Mouse (Mus musculus) stomach, postnatal 0 days (tissue): ENCODE measurements around the gene Gm43517. TPM values are rescaled to one million over a fixed set of nuclear protein-coding genes. Genes with fewer than 3 reads are reported as not detected.

Experiments
- ATAC-seq: fragments of 200-750 bp; cut with Nextera tagmentation; 2 replicates; pipeline ENCODE4 v1.8.0; 2017; ENCODE audit not compliant: low FRiP score, low TSS enrichment
- DNase-seq: peaks from one replicate; pipeline ENCODE4 v3.0.0-alpha.2; 2016; ENCODE audit warnings: low spot score
- H3K27ac ChIP-seq: fragments of 300-500 bp; sonication (generic); replicated peaks from 2 replicates; pipeline ENCODE4 v1.5.1; 2014; ENCODE audit warnings: mild to moderate bottlenecking, control low read depth
- H3K27me3 ChIP-seq: fragments of 300-500 bp; sonication (generic); 2 replicates; pipeline ENCODE4 v1.6.1; 2014; ENCODE audit warnings: low read length; ENCODE audit not compliant: control insufficient read depth, insufficient read depth
- H3K36me3 ChIP-seq: fragments of 300-500 bp; sonication (generic); 2 replicates; pipeline ENCODE4 v1.6.1; 2014; ENCODE audit warnings: low read length, mixed read lengths; ENCODE audit not compliant: control insufficient read depth, insufficient read depth
- H3K4me1 ChIP-seq: fragments of 300-500 bp; sonication (generic); replicated peaks from 2 replicates; pipeline ENCODE4 v1.6.1; 2014; ENCODE audit warnings: antibody characterized with exemption; ENCODE audit not compliant: control insufficient read depth, insufficient read depth
- H3K4me2 ChIP-seq: fragments of 300-500 bp; sonication (generic); replicated peaks from 2 replicates; pipeline ENCODE4 v1.6.1; 2014; ENCODE audit warnings: low read depth, mild to moderate bottlenecking, control low read depth, moderate library complexity
- H3K4me3 ChIP-seq: fragments of 300-500 bp; sonication (generic); 2 replicates; pipeline ENCODE4 v1.5.1; 2014; ENCODE audit warnings: low read depth, low read length, control low read depth
- H3K9ac ChIP-seq: fragments of 300-500 bp; sonication (generic); 2 replicates; pipeline ENCODE4 v1.6.1; 2014; ENCODE audit warnings: mild to moderate bottlenecking, low read length, control low read depth, mixed read lengths
- H3K9me3 ChIP-seq: fragments of 300-500 bp; sonication (generic); 2 replicates; pipeline ENCODE4 v1.6.1; 2016; ENCODE audit warnings: low read length; ENCODE audit not compliant: control insufficient read depth
- CTCF ChIP-seq: IDR thresholded peaks from 2 replicates; pipeline ENCODE4 v1.5.1; 2016; ENCODE audit warnings: antibody characterized with exemption, low read depth, mild to moderate bottlenecking, moderate library complexity
- EP300 ChIP-seq: optimal IDR thresholded peaks from 2 replicates; pipeline ENCODE3; 2016; ENCODE audit warnings: antibody characterized with exemption
- WGBS: fragments of 180-500 bp; shearing (Covaris S2); extraction: QIAGEN DNeasy Blood & Tissue Kit; methylation state at CpG from one replicate; pipeline ENCODE4 v1.1.7; 2014; 5-methylcytosine and 5-hydroxymethylcytosine counted together
- polyA plus RNA-seq: library from polyadenylated mRNA; unstranded; fragments of >200 nt; fragmentation: Nextera tagmentation; extraction: Ambion mirVana; gene quantifications from 2 replicates; pipeline ENCODE4 v1.2.1, GENCODE M21; 2015

Gm43517 gene
- polyA plus RNA-seq, 1 experiment from 2014 or later: not detected

DNA sequence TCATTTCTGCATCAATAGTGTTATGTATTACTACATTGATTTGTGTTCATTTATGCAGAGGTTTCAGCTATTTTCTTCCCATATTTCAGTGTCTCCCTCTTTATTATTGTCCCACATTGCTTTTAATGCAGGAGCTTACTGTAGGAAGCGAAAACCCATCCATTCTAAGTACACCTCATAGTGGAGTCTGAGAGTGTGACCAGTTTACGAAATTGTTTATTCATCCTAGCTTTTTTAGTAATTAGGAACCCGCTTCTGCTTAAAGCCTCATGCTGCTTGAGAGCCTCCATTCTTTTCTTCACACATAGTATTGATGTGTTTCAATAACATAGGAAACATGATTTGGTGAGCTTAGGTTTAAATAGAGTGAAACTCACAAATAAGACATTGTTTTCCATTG lies 8.7 kb downstream of the Gm43517 start:
- TF ChIP-seq CTCF (no peak), EP300 (no peak)
- DNase-seq (no peak), ATAC-seq (no peak)
- no peaks in the 10 kb centered on the region for H3K36me3 ChIP-seq
- H3K9ac ChIP-seq: no peak overlapping the region
- WGBS: 16% methylated on average over 3 of the region's 3 CpGs
- H3K4me2 ChIP-seq: no peak overlapping the region
- no peaks in the 10 kb centered on the region for H3K4me1 ChIP-seq
- H3K27ac ChIP-seq: no peak overlapping the region
- peaks cover 17% of the 10 kb centered on the region for H3K27me3 ChIP-seq
- no peak overlapping the region for H3K4me3 ChIP-seq
- no peaks in the 10 kb centered on the region for H3K9me3 ChIP-seq

DNA sequence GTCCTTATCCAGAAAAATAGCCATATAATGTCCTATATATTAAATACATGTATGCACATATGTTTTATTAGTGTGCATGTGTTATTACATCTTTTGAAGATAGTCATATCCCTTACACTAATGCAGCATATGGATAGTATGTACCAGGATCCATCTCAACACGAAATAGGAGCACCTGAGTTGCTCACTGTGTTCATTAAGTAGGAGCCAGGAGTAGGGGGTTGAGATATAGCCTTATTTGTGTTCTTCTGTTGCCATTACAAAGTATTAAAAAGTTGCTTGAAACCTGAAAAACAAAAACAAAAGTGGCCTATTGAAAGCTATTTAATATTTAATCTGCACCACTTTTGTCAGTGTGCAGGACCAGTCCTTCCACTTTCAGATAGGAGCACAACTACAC lies 9.2 kb downstream of the Gm43517 start:
- 9% methylated on average over 1 of the region's 1 CpGs for WGBS
- no peak overlapping the region for H3K9ac ChIP-seq
- no peaks in the 10 kb centered on the region for H3K9me3 ChIP-seq
- no peak overlapping the region for H3K4me2 ChIP-seq
- H3K36me3 ChIP-seq: no peaks in the 10 kb centered on the region
- no peak for ATAC-seq
- no peak overlapping the region for H3K4me3 ChIP-seq
- TF ChIP-seq CTCF (no peak), EP300 (no peak)
- peaks cover 17% of the 10 kb centered on the region for H3K27me3 ChIP-seq
- no peak overlapping the region for H3K27ac ChIP-seq
- H3K4me1 ChIP-seq: no peaks in the 10 kb centered on the region
- DNase-seq: no peak

DNA sequence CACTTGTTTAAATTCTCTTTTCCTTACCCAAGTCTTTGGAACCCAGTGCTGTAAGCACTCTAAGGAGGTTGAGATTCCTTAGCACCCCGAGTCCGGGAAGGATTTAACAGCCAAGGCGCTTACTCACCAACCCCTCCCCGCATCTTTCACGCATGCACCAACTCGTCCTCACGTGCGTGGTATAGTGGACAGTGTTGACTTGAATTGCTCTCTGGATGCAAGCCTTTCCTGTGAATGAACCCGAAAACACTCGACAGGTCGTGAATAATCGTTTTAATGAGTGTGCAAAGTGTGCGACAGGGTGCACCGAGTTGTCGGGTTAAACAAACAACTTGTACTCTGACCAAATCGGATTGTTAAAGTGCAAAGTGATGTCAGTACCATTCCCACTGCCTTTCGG lies 9.9 kb downstream of the Gm43517 start:
- no peak overlapping the region for H3K4me2 ChIP-seq
- TF ChIP-seq EP300 (no peak), CTCF (no peak)
- H3K27me3 ChIP-seq: peaks cover 16% of the 10 kb centered on the region
- H3K27ac ChIP-seq: no peak overlapping the region
- no peaks in the 10 kb centered on the region for H3K4me1 ChIP-seq
- no peak overlapping the region for H3K9ac ChIP-seq
- under 1% methylated on average over 17 of the region's 17 CpGs for WGBS
- H3K9me3 ChIP-seq: no peaks in the 10 kb centered on the region
- H3K4me3 ChIP-seq: no peak overlapping the region
- DNase-seq (no peak), ATAC-seq (no peak)
- H3K36me3 ChIP-seq: no peaks in the 10 kb centered on the region

DNA sequence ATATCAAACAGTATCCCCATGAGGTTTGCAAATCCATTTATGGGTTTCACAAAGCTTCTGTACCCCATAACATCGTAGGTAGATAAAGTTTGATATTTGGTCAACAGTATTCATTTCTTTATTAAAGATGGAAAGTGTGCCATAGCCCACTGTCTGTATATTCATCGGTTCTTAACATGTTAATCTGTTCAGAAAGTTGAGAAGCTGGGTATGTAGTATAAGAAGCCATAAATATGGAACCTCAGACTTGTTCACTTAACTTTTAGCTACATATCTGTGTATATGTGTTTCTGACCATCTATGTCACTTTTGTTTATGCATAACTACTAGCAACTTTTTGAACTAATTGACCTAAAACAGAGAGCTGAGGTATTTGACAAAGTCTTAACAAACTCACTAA lies 11.0 kb downstream of the Gm43517 start:
- TF ChIP-seq EP300 (no peak), CTCF (no peak)
- no peak for ATAC-seq
- Histone ChIP-seq H3K27ac (no peak overlapping the region), H3K9me3 (no peaks in the 10 kb centered on the region), H3K36me3 (no peaks in the 10 kb centered on the region), H3K27me3 (peaks cover 18% of the 10 kb centered on the region), H3K4me3 (no peak overlapping the region), H3K4me2 (no peak overlapping the region), H3K4me1 (no peaks in the 10 kb centered on the region), H3K9ac (no peak overlapping the region)
- 18% methylated on average over 2 of the region's 2 CpGs for WGBS
- DNase-seq: no peak

DNA sequence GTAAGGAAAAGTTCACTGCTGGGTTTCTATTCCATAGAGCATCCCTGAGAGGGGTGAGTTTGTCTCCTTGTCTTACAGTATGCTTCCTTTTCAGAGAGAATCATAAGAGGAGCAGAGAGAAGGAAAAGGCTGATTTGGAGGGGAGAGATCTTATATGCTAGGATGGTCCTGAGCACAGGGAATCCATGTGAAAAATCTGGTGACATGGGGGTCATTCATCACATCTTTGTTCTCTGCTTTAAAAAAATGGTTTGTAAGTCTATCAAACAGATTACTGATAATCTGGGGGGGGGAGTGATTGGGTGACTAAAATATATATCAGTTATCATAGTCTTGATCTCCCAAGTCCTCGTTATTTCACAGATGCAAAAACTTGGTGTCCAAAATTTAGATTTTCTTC lies 11.8 kb downstream of the Gm43517 start:
- H3K36me3 ChIP-seq: no peaks in the 10 kb centered on the region
- H3K4me1 ChIP-seq: no peaks in the 10 kb centered on the region
- no peak for ATAC-seq
- peaks cover 17% of the 10 kb centered on the region for H3K27me3 ChIP-seq
- TF ChIP-seq CTCF: no peak
- no peak for TF ChIP-seq EP300
- H3K9ac ChIP-seq: no peak overlapping the region
- H3K9me3 ChIP-seq: no peaks in the 10 kb centered on the region
- no peak for DNase-seq
- H3K4me2 ChIP-seq: no peak overlapping the region
- 20% methylated on average over 1 of the region's 1 CpGs for WGBS
- H3K27ac ChIP-seq: no peak overlapping the region
- H3K4me3 ChIP-seq: no peak overlapping the region

DNA sequence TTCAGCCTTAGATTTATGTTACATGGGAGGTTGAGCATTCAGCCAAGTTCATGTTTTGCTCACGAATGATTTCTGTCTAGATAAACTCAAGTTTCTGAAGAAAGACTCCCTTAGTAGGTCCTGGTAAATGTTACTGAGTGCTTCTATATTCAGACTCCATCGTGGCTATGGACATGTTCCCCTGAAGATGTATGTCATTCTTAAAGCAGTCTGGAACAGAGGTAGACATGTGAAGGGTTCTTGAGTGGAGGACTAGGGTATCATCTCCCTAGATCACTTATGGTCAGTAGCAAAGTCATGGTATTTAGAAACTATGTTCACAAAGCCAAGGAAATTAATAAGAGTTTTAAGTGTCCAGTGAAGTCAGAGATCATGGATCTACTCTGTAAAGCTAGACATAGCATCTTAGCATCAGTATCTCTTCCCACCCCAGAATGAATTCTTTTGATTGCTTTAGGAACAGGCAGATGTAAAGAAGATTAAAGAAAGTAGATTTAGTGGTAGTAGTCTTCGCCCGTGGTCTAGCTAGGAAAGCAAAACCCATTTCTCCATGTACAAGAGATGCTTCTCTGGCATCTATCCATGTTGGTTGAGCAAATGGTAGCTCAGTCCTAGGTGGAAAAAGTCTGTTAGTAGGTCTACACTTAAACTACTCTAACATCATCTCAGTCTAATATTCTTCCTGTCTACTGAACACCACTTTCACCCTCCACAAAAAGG lies 12.6 kb downstream of the Gm43517 start:
- Histone ChIP-seq H3K36me3 (no peaks in the 10 kb centered on the region), H3K9ac (no peak overlapping the region), H3K4me2 (no peak overlapping the region), H3K9me3 (no peaks in the 10 kb centered on the region), H3K27me3 (peaks cover 12% of the 10 kb centered on the region), H3K4me3 (no peak overlapping the region), H3K4me1 (no peaks in the 10 kb centered on the region), H3K27ac (no peak overlapping the region)
- ATAC-seq: no peak
- 23% methylated on average over 4 of the region's 4 CpGs for WGBS
- DNase-seq: no peak
- TF ChIP-seq EP300 (no peak), CTCF (no peak)
